Mouse (Mus musculus): ENCODE measurements at regions not wholly inside any gene's neighbourhood (a gene's known extent, or its start where the extent isn't known, plus 50 kb on each side); places are given as distances from the start of the nearest gene placed in this dataset.

DNA sequence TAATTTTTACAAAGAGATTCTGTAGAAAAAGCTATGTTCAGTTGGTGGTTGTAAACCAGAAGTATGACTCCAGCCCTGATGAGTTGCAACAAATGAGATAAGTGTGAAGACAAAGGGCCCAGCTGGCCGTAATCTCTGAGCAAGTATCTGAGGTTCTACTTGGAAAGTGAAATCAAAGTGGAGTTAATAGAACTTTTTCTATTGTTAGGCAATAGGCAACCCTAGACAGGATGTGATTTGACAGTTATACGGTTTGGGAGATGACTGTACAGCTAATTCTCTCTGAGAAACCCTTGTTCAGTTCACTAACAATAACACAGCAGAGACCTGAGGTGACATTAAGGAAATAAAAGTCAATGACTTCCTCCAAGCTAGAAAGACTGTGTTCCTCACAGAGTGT, 180.8 kb upstream of the Atp10a start:
- TF ChIP-seq EP300 (optimal IDR thresholded peaks at IDR 0.05), result no peak
- TF ChIP-seq CTCF (IDR thresholded peaks at IDR 0.05; ENCODE audit: low read depth), result no peak
